Mouse (Mus musculus) small intestine, adult 2 months (tissue): Measurements from ENCODE around the gene Zfp775. TPM values are rescaled to one million over a fixed set of nuclear protein-coding genes. Genes with fewer than 3 reads are reported as not detected.

Experiments used
- H3K27ac ChIP-seq: fragments of 200-500 bp; 2 replicates; pipeline ENCODE4 v1.5.1; 2012; ENCODE audit warnings: low read depth, low read length, control low read depth, inconsistent platforms; ENCODE audit not compliant: insufficient read depth
- H3K27me3 ChIP-seq: fragments of 200-500 bp; 2 replicates; pipeline ENCODE4 v1.6.1; 2012; ENCODE audit warnings: mild to moderate bottlenecking, moderate library complexity, low read length, inconsistent platforms; ENCODE audit not compliant: control insufficient read depth, insufficient read depth
- H3K36me3 ChIP-seq: fragments of 200-500 bp; 2 replicates; pipeline ENCODE4 v1.6.1; 2012; ENCODE audit warnings: mild to moderate bottlenecking, low read length, control low read depth, inconsistent platforms; ENCODE audit not compliant: control insufficient read depth, insufficient read depth
- H3K4me1 ChIP-seq: fragments of 200-500 bp; 2 replicates; pipeline ENCODE4 v1.6.1; 2012; ENCODE audit warnings: low read length, inconsistent platforms, mixed read lengths; ENCODE audit not compliant: control insufficient read depth, insufficient read depth, insufficient read length
- H3K4me3 ChIP-seq: fragments of 200-500 bp; 2 replicates; pipeline ENCODE4 v1.5.1; 2012; ENCODE audit warnings: low read depth, mild to moderate bottlenecking, control low read depth, inconsistent platforms, low read length, moderate library complexity
- CTCF ChIP-seq: fragments of 200-500 bp; IDR thresholded peaks from 2 replicates; pipeline ENCODE4 v1.5.1; 2012; ENCODE audit warnings: low read depth, mild to moderate bottlenecking, control low read depth, inconsistent platforms, low read length, moderate library complexity, mixed read lengths; ENCODE audit not compliant: insufficient replicate concordance, insufficient read length; ENCODE audit errors: extremely low read depth
- POLR2A ChIP-seq: fragments of 200-500 bp; IDR thresholded peaks from 2 replicates; pipeline ENCODE4 v1.6.1; 2012; ENCODE audit warnings: low read depth, mild to moderate bottlenecking, control low read depth, inconsistent platforms, low read length, moderate library complexity
- WGBS: fragments of 180-500 bp; shearing (Covaris S2); methylation state at CpG from one replicate; pipeline ENCODE4 v1.1.7; 2018; 5-methylcytosine and 5-hydroxymethylcytosine counted together
- polyA plus RNA-seq: library from polyadenylated mRNA; depleted of rRNA; stranded (reverse); fragments of >200 nt; gene quantifications from 2 replicates; pipeline ENCODE4 v1.2.3, GENCODE M21; 2012

The Zfp775 gene
- polyA plus RNA-seq, 1 experiment, result 3.1 TPM

DNA sequence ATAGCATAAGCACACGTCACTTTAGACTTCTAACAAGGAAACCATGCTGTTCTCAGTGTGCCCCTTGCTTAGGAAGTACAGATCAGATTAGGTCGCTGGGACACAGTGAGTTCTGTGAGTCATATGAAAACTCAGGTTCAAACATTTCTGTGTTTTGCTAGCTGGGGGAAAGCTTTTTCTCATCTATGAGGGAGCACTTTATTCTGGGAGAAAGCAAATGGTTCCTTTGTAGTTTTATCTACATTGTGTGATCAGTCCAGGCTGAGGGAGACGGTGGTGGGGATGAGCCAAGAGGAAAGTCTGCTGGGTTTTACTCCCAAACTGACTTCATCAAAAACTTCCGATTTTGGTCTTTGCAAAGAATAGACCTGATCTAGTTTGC lies 44.4 kb downstream of the Zfp775 start:
- WGBS, result 87% methylated on average over 4 of the region's 4 CpGs
- TF ChIP-seq CTCF (no peak), POLR2A (no peak)
- no peak overlapping the region for H3K27ac ChIP-seq

GRCm38 (mm10) chr6:48646995-48647394 lies 45.1 kb downstream of the Zfp775 start, which contains the start of gene Gimap8:
Gene Gimap8, plus strand, starts transcription at chr6:48647234.
- peak within 1 kb of the TSS; percentile 46 for H3K4me3 ChIP-seq

More for the DNA sequence above, 44.4 kb downstream of the Zfp775 start:
- H3K4me3 ChIP-seq, result no peak overlapping the region
- peaks cover 6% of the 10 kb centered on the region for H3K4me1 ChIP-seq
- H3K27me3 ChIP-seq, result no peaks in the 10 kb centered on the region
- no peaks in the 10 kb centered on the region for H3K36me3 ChIP-seq

GRCm38 (mm10) chr6:48647611-48648010 lies 45.7 kb downstream of the Zfp775 start:
- Histone ChIP-seq H3K4me3 (peak overlapping the region; percentile 46), H3K27me3 (no peaks in the 10 kb centered on the region)

More at GRCm38 (mm10) chr6:48646995-48647394, 45.1 kb downstream of the Zfp775 start, which contains the start of gene Gimap8:
- 18% methylated on average over 3 of the region's 3 CpGs for WGBS
- peaks cover 2% of the 10 kb centered on the region; the same call in 1 of the 2 replicates for H3K36me3 ChIP-seq
- H3K4me1 ChIP-seq, result peaks cover 6% of the 10 kb centered on the region
- peak within 1 kb of the TSS; percentile 52 for H3K27ac ChIP-seq
- TF ChIP-seq POLR2A, result no peak
- TF ChIP-seq CTCF, result peak; percentile 50; the same call in 1 of the 2 replicates
- no peaks in the 10 kb centered on the region for H3K27me3 ChIP-seq

GRCm38 (mm10) chr6:48648779-48649178 lies 46.9 kb downstream of the Zfp775 start:
- H3K27me3 ChIP-seq, result no peaks in the 10 kb centered on the region
- peaks cover 6% of the 10 kb centered on the region for H3K4me1 ChIP-seq
- no peak overlapping the region for H3K4me3 ChIP-seq
- H3K27ac ChIP-seq, result no peak overlapping the region
- 90% methylated on average over 4 of the region's 4 CpGs for WGBS
- TF ChIP-seq CTCF, result no peak
- no peak for TF ChIP-seq POLR2A
- H3K36me3 ChIP-seq, result peaks cover 2% of the 10 kb centered on the region; the same call in 1 of the 2 replicates

More at GRCm38 (mm10) chr6:48647611-48648010, 45.7 kb downstream of the Zfp775 start:
- peaks cover 6% of the 10 kb centered on the region for H3K4me1 ChIP-seq
- H3K36me3 ChIP-seq, result peaks cover 2% of the 10 kb centered on the region; the same call in 1 of the 2 replicates
- WGBS, result 59% methylated on average over 2 of the region's 2 CpGs
- H3K27ac ChIP-seq, result peak overlapping the region; percentile 52
- TF ChIP-seq POLR2A (no peak), CTCF (no peak)

DNA sequence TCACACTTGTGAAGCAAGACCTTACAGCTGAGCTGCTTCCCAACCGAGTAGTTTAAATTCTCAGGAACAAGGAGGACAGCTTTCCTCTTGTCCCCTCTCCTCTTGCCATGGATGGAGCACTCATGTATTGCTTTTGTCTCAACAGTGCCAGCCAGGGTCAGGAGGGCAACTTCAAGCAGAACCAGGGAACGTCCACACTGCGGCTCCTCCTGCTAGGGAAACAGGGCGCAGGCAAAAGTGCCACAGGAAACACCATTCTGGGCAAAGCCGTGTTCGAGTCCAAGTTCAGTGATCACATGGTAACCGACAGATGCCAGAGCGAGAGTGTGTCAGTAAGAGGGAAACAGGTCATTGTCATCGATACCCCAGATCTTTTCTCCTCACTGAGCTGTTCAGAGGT lies 48.2 kb downstream of the Zfp775 start:
- 91% methylated on average over 9 of the region's 9 CpGs for WGBS
- TF ChIP-seq POLR2A (no peak), CTCF (no peak)
- H3K36me3 ChIP-seq, result peaks cover 2% of the 10 kb centered on the region; the same call in 1 of the 2 replicates
- H3K27me3 ChIP-seq, result no peaks in the 10 kb centered on the region
- H3K4me1 ChIP-seq, result peaks cover 6% of the 10 kb centered on the region
- H3K4me3 ChIP-seq, result no peak overlapping the region
- H3K27ac ChIP-seq, result no peak overlapping the region

DNA sequence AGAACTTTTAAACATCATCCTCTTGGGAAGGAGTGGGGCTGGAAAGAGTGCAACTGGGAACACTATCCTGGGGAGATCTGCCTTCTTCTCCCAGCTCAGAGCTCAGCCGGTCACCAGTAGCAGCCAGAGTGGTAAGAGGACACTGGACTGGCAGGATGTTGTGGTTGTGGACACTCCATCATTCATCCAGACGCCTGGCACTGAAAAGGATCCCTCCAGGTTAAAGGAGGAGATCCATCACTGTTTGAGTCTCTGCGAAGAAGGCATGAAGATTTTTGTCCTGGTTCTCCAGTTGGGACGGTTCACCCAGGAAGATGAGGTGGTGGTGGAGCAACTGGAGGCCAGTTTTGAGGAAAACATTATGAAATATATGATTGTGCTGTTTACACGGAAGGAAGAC lies 56.9 kb downstream of the Zfp775 start:
- no peaks in the 10 kb centered on the region for H3K4me1 ChIP-seq
- H3K4me3 ChIP-seq, result no peak overlapping the region
- no peak overlapping the region for H3K27ac ChIP-seq
- no peak for TF ChIP-seq CTCF
- TF ChIP-seq POLR2A, result no peak
- 80% methylated on average over 5 of the region's 5 CpGs for WGBS
- no peaks in the 10 kb centered on the region for H3K36me3 ChIP-seq
- no peaks in the 10 kb centered on the region for H3K27me3 ChIP-seq

GRCm38 (mm10) chr6:48664750-48665149 lies 62.9 kb downstream of the Zfp775 start:
- TF ChIP-seq POLR2A (no peak), CTCF (no peak)
- WGBS, result 49% methylated on average over 4 of the region's 4 CpGs
- Histone ChIP-seq H3K4me1 (peaks cover 8% of the 10 kb centered on the region), H3K36me3 (no peaks in the 10 kb centered on the region), H3K27ac (no peak overlapping the region), H3K4me3 (no peak overlapping the region), H3K27me3 (no peaks in the 10 kb centered on the region)
